Mouse (Mus musculus): ENCODE measurements around the gene Uhrf1bp1. TPM values are rescaled to one million over a fixed set of nuclear protein-coding genes. Genes with fewer than 3 reads are reported as not detected.

Gene Uhrf1bp1
- polyA plus RNA-seq, 1 experiment from 2014 or later: 7.4 TPM

GRCm38 (mm10) chr17:27859131-27859530, 2.9 kb downstream of the Uhrf1bp1 start:
- Histone ChIP-seq H3K36me3 (ENCODE audit: control insufficient read depth, insufficient read depth, low read length) (peaks cover 3% of the 10 kb centered on the region), H3K4me1 (ENCODE audit: control insufficient read depth, insufficient read depth, low read length) (peaks cover 23% of the 10 kb centered on the region), H3K9me3 (ENCODE audit: control insufficient read depth, low read length) (no peaks in the 10 kb centered on the region), H3K27ac (ENCODE audit: low read depth, low read length) (no peak overlapping the region), H3K9ac (ENCODE audit: low read depth, low read length) (no peak overlapping the region), H3K4me2 (replicated peaks; ENCODE audit: low read depth, low read length) (no peak overlapping the region), H3K4me3 (ENCODE audit: low read length) (no peak overlapping the region), H3K27me3 (ENCODE audit: control insufficient read depth, insufficient read depth, low read length) (no peaks in the 10 kb centered on the region)
- WGBS: 28% methylated on average over 2 of the region's 2 CpGs
- no peak for ATAC-seq (ENCODE audit: low FRiP score, low TSS enrichment)

GRCm38 (mm10) chr17:27865461-27865860, 9.2 kb downstream of the Uhrf1bp1 start:
- no peaks in the 10 kb centered on the region for H3K27me3 ChIP-seq (ENCODE audit: control insufficient read depth, insufficient read depth, low read length)
- H3K4me2 ChIP-seq (replicated peaks; ENCODE audit: low read depth, low read length): no peak overlapping the region
- no peak for ATAC-seq (ENCODE audit: low FRiP score, low TSS enrichment)
- H3K9ac ChIP-seq (ENCODE audit: low read depth, low read length): no peak overlapping the region
- H3K4me1 ChIP-seq (ENCODE audit: control insufficient read depth, insufficient read depth, low read length): no peaks in the 10 kb centered on the region
- no peak overlapping the region for H3K4me3 ChIP-seq (ENCODE audit: low read length)
- 77% methylated on average over 2 of the region's 2 CpGs for WGBS
- no peaks in the 10 kb centered on the region for H3K36me3 ChIP-seq (ENCODE audit: control insufficient read depth, insufficient read depth, low read length)
- no peaks in the 10 kb centered on the region for H3K9me3 ChIP-seq (ENCODE audit: control insufficient read depth, low read length)
- H3K27ac ChIP-seq (ENCODE audit: low read depth, low read length): no peak overlapping the region

DNA sequence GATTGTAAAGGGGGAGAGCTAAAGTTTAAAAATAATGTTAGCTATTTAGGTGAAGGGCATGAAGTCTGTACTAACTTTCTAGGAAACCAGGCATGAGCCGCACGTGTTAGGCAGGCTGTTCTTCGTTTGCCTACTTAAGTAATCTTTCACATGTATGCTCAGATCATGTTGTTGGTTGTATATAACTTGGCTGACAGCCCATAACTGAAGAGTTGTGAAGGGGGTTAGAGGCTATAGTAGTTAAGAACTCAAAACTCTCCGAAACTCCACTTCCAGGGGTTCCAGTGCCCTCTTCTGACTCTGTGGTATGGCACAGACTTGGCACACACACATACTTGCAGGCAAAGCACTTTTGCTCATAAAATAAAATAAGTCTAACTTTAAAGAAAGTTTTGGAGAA, 10.5 kb downstream of the Uhrf1bp1 start:
- H3K27me3 ChIP-seq (ENCODE audit: control insufficient read depth, insufficient read depth, low read length): no peaks in the 10 kb centered on the region
- no peaks in the 10 kb centered on the region for H3K36me3 ChIP-seq (ENCODE audit: control insufficient read depth, insufficient read depth, low read length)
- H3K4me3 ChIP-seq (ENCODE audit: low read length): no peak overlapping the region
- no peak for ATAC-seq (ENCODE audit: low FRiP score, low TSS enrichment)
- WGBS: 74% methylated on average over 4 of the region's 4 CpGs
- H3K9me3 ChIP-seq (ENCODE audit: control insufficient read depth, low read length): no peaks in the 10 kb centered on the region
- H3K9ac ChIP-seq (ENCODE audit: low read depth, low read length): no peak overlapping the region
- no peaks in the 10 kb centered on the region for H3K4me1 ChIP-seq (ENCODE audit: control insufficient read depth, insufficient read depth, low read length)
- H3K4me2 ChIP-seq (replicated peaks; ENCODE audit: low read depth, low read length): no peak overlapping the region
- H3K27ac ChIP-seq (ENCODE audit: low read depth, low read length): no peak overlapping the region

GRCm38 (mm10) chr17:27871851-27872250, 15.6 kb downstream of the Uhrf1bp1 start:
- H3K36me3 ChIP-seq (ENCODE audit: control insufficient read depth, insufficient read depth, low read length): no peaks in the 10 kb centered on the region
- no peak overlapping the region for H3K4me3 ChIP-seq (ENCODE audit: low read length)
- no peak for ATAC-seq (ENCODE audit: low FRiP score, low TSS enrichment)
- H3K9me3 ChIP-seq (ENCODE audit: control insufficient read depth, low read length): no peaks in the 10 kb centered on the region
- H3K9ac ChIP-seq (ENCODE audit: low read depth, low read length): no peak overlapping the region
- 91% methylated on average over 3 of the region's 3 CpGs for WGBS
- no peak overlapping the region for H3K4me2 ChIP-seq (replicated peaks; ENCODE audit: low read depth, low read length)
- H3K27ac ChIP-seq (ENCODE audit: low read depth, low read length): no peak overlapping the region
- no peaks in the 10 kb centered on the region for H3K27me3 ChIP-seq (ENCODE audit: control insufficient read depth, insufficient read depth, low read length)
- H3K4me1 ChIP-seq (ENCODE audit: control insufficient read depth, insufficient read depth, low read length): no peaks in the 10 kb centered on the region

DNA sequence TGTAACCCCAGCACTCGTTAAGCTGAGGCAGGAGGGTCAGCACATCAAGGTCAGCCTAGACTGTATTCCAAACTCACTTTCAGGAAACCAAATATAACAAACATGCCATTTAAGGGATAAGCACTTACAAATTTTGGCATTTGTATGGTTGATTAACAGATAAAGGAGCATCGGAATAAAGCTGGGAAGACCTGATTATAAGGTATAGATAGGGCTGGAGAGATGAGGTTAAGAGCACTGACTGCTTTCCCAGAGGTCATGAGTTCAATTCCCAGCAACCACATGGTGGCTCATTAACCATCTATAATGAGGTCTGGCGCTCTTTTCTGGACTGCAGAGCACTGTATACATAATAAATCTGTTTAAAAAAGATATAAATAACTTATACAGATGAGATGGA, 17.3 kb downstream of the Uhrf1bp1 start:
- Histone ChIP-seq H3K9me3 (ENCODE audit: control insufficient read depth, low read length) (no peaks in the 10 kb centered on the region), H3K9ac (ENCODE audit: low read depth, low read length) (no peak overlapping the region), H3K4me2 (replicated peaks; ENCODE audit: low read depth, low read length) (no peak overlapping the region), H3K4me3 (ENCODE audit: low read length) (no peak overlapping the region), H3K36me3 (ENCODE audit: control insufficient read depth, insufficient read depth, low read length) (peaks cover under 1% of the 10 kb centered on the region), H3K4me1 (ENCODE audit: control insufficient read depth, insufficient read depth, low read length) (no peaks in the 10 kb centered on the region), H3K27ac (ENCODE audit: low read depth, low read length) (no peak overlapping the region), H3K27me3 (ENCODE audit: control insufficient read depth, insufficient read depth, low read length) (no peaks in the 10 kb centered on the region)
- WGBS: 61% methylated on average over 3 of the region's 3 CpGs
- no peak for ATAC-seq (ENCODE audit: low FRiP score, low TSS enrichment)

DNA sequence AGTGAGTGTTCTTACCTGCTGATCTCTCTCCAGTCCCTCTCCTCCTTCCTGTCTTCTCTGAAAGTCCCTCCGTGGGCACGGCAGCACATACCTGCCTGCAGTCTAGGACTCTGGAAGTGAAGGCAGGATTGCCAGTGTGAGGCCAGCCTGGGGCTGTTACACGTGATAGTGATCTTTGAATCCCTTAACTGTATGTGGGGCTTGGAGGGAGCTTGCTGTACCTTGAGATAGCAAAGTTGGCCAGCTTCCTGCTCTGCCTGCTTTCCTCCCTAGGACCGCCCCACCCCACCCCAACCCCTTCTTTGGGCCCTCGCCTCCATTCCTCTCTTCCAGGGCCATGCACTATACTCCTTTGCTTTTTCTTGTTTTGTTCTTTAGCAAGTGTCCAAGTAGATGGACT, 18.3 kb downstream of the Uhrf1bp1 start:
- H3K27ac ChIP-seq (ENCODE audit: low read depth, low read length): no peak overlapping the region
- ATAC-seq (ENCODE audit: low FRiP score, low TSS enrichment): no peak
- H3K4me3 ChIP-seq (ENCODE audit: low read length): no peak overlapping the region
- 52% methylated on average over 5 of the region's 5 CpGs for WGBS
- H3K9me3 ChIP-seq (ENCODE audit: control insufficient read depth, low read length): no peaks in the 10 kb centered on the region
- no peaks in the 10 kb centered on the region for H3K4me1 ChIP-seq (ENCODE audit: control insufficient read depth, insufficient read depth, low read length)
- no peak overlapping the region for H3K4me2 ChIP-seq (replicated peaks; ENCODE audit: low read depth, low read length)
- H3K9ac ChIP-seq (ENCODE audit: low read depth, low read length): no peak overlapping the region
- H3K36me3 ChIP-seq (ENCODE audit: control insufficient read depth, insufficient read depth, low read length): peaks cover 10% of the 10 kb centered on the region
- H3K27me3 ChIP-seq (ENCODE audit: control insufficient read depth, insufficient read depth, low read length): no peaks in the 10 kb centered on the region

- Histone ChIP-seq H3K36me3 (ENCODE audit: control insufficient read depth, insufficient read depth, low read length) (peaks cover 70% of the 10 kb centered on the region), H3K27me3 (ENCODE audit: control insufficient read depth, insufficient read depth, low read length) (no peaks in the 10 kb centered on the region), H3K9me3 (ENCODE audit: control insufficient read depth, low read length) (no peaks in the 10 kb centered on the region), H3K27ac (ENCODE audit: low read depth, low read length) (no peak overlapping the region), H3K9ac (ENCODE audit: low read depth, low read length) (no peak overlapping the region), H3K4me3 (ENCODE audit: low read length) (no peak overlapping the region), H3K4me1 (ENCODE audit: control insufficient read depth, insufficient read depth, low read length) (no peaks in the 10 kb centered on the region), H3K4me2 (replicated peaks; ENCODE audit: low read depth, low read length) (no peak overlapping the region)
- no peak for ATAC-seq (ENCODE audit: low FRiP score, low TSS enrichment)
- 53% methylated on average over 11 of the region's 11 CpGs for WGBS
Measured at GRCm38 (mm10) chr17:27881518-27881917, 25.3 kb downstream of the Uhrf1bp1 start.

DNA sequence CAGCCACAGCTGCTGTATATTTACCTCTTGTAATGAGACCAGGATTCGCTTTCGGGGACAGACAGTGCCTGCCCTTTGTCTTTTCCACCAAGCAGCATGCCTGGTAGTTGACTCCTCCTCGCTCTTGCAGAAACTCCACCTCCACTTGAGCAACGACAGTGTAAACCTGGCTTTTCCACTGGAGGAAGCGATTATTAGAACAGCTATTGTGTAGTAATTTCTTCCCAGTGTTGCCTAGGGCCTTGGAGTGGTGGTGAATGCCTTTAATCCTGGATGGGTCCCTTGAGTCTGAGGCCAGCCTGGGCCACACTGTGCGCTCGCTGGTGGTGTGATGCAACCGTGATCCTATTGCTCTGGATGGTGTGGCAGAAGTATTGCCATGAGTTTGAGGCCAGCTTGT, 26.9 kb downstream of the Uhrf1bp1 start:
- Histone ChIP-seq H3K9ac (ENCODE audit: low read depth, low read length) (no peak overlapping the region), H3K4me1 (ENCODE audit: control insufficient read depth, insufficient read depth, low read length) (no peaks in the 10 kb centered on the region), H3K27me3 (ENCODE audit: control insufficient read depth, insufficient read depth, low read length) (no peaks in the 10 kb centered on the region), H3K4me3 (ENCODE audit: low read length) (no peak overlapping the region), H3K36me3 (ENCODE audit: control insufficient read depth, insufficient read depth, low read length) (peaks cover 86% of the 10 kb centered on the region), H3K4me2 (replicated peaks; ENCODE audit: low read depth, low read length) (no peak overlapping the region), H3K27ac (ENCODE audit: low read depth, low read length) (no peak overlapping the region), H3K9me3 (ENCODE audit: control insufficient read depth, low read length) (no peaks in the 10 kb centered on the region)
- no peak for ATAC-seq (ENCODE audit: low FRiP score, low TSS enrichment)
- WGBS: 90% methylated on average over 8 of the region's 8 CpGs

DNA sequence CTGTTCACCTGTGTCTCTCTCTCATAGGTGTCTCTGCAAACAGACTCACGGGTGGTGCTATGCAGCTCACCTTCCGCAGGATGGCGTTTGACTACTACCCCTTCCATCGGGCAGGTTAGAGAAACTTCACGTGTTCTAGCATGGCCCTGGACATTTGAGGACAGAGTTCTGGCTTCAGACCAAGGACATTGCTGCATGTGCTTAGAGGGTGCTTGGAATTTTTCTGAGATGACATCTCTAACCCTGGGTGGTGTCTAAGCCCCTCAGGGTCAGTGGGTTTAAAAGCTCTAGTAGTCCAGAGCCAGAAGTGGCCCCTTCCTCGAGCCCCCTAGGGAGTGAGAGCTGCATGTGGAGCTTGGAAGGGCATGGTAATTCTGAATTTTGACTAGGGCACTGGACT, 27.8 kb downstream of the Uhrf1bp1 start:
- no peaks in the 10 kb centered on the region for H3K4me1 ChIP-seq (ENCODE audit: control insufficient read depth, insufficient read depth, low read length)
- ATAC-seq (ENCODE audit: low FRiP score, low TSS enrichment): no peak
- no peak overlapping the region for H3K4me3 ChIP-seq (ENCODE audit: low read length)
- no peaks in the 10 kb centered on the region for H3K9me3 ChIP-seq (ENCODE audit: control insufficient read depth, low read length)
- H3K36me3 ChIP-seq (ENCODE audit: control insufficient read depth, insufficient read depth, low read length): peaks cover 85% of the 10 kb centered on the region
- H3K9ac ChIP-seq (ENCODE audit: low read depth, low read length): no peak overlapping the region
- no peaks in the 10 kb centered on the region for H3K27me3 ChIP-seq (ENCODE audit: control insufficient read depth, insufficient read depth, low read length)
- no peak overlapping the region for H3K4me2 ChIP-seq (replicated peaks; ENCODE audit: low read depth, low read length)
- H3K27ac ChIP-seq (ENCODE audit: low read depth, low read length): no peak overlapping the region
- WGBS: 93% methylated on average over 6 of the region's 6 CpGs

Data from kidney, embryonic 14.5 days (tissue).